Mouse (Mus musculus) skeletal muscle tissue, adult 2 months (tissue): Measurements from ENCODE around the gene Cdc14a.

Experiments used
- DNase-seq: peaks from one replicate; pipeline ENCODE4 v3.0.0-alpha.2; 2012; ENCODE audit warnings: low read depth, low spot score

Cdc14a gene

GRCm38 (mm10) chr3:116423353-116424159, at the start of gene Cdc14a:
Gene Cdc14a, minus strand, starts transcription at chr3:116424032.
- peak; percentile 91 for DNase-seq

GRCm38 (mm10) chr3:116465709-116466108, 41.9 kb upstream of the Cdc14a start:
- no peak for DNase-seq

DNA sequence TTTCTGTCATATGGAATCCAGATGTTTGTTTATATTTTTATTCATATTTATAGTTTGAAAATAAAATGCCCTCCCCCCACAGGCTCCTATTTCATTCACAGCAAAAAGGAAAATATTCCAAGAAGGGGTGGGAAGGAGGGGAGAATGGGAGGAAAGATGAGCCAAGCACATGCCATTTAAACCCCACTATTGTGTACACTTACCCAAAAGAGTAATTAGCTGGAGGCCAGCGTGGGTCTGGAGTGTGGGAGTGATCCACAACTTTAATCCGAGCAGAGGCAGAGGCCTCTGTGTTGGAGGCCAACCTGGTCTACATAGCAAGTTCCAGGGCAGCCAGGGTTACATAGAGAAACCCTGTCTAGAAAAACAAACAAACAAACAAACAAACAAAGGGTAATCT, 40.5 kb upstream of the Cdc14a start:
- no peak for DNase-seq

DNA sequence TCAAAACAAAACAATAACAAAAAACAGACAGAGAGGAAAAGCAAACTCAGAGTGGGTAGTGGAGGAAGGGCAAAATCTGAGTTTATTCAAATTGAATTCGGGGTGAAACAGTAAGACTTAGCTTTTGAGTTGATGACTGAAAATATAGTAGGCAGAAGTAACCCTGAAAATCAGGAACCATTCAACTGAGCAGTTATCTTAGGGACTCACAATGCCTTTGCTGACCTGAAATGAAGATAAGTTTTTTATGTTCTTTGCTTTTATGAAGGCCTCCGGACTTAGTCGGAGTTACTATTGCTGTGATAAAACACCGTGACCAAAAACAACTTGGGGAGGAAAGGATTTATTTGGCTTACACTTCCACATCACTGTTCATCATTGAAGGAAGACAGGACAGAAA, 37.2 kb upstream of the Cdc14a start:
- DNase-seq, result no peak

DNA sequence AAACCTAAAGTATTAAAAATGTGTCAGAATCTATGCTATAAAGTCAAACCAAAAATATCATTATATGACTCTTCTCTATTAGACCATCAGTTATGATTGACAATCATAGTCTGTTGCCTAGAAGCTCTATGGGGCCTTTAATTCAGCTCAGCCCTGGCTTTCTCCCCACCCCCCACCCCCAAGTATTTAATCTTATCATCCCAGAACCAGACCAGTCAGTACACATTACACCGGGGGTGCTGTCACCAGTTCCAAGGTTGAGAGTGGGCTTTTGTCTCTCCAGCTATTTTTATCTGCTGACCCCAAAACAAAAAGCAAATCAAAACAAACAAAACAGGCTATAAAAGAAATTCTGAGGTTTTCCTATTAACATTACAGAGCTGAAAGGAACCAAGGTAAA, 30.7 kb upstream of the Cdc14a start:
- DNase-seq, result no peak

- DNase-seq, result no peak
Observed at GRCm38 (mm10) chr3:116450741-116451140, 26.9 kb upstream of the Cdc14a start.

- no peak for DNase-seq
Observed at GRCm38 (mm10) chr3:116444327-116444726, 20.5 kb upstream of the Cdc14a start.

DNA sequence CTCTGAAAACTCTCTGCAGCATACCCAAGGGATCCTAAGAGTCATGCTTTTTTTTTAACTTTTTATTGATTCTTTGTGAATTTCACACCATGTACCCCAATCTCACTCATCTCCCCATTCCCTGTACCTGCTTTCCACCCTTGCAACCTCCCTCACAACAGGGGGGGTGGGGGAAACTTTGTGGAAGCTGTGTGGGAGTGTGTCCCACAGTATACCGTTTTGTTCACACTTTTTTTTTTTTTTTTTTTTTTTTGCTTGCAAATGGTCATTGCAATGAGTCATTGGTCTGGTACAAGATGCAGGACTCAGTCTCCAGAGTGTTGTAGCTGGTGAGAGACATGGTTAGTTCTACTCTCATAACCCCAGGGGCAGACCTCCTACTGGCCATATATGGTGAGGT, 19.0 kb upstream of the Cdc14a start:
- no peak for DNase-seq

DNA sequence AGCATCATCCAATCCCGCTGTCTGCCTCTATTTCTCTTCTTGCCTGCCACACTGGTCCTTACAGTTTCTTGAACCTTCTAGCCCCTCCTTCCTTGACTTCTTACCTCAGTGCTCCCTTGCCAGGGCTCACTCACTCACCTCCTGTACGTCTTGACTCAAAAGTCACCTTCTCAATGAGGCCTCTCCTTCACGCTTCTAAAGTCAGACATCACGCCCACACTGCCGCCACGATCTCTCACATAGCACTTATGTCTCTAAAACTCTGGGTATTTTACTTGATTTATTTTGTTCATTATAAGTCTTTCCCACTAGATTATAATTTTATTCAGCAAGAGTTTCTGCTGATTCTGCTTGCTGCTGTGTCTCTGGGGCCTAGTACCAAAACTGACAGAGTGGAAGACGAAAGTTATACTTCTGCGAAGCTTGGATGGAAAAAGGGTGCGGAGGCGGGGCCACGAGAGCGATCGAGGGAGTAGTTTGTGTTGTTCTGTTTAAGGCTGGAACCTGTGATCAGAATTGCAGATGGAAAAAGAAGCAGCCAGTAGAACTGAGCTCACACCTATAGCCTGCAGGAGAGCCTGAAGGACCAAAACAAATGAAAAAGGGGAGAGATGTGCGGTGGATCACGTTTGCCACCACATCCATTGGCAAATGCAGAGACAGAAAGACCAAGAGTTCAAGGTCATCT, 17.8 kb upstream of the Cdc14a start:
- DNase-seq, result no peak

- DNase-seq, result no peak
Observed at GRCm38 (mm10) chr3:116440066-116440997, 16.5 kb upstream of the Cdc14a start.

GRCm38 (mm10) chr3:116436811-116437601, 13.2 kb upstream of the Cdc14a start:
- no peak for DNase-seq

GRCm38 (mm10) chr3:116436113-116436512, 12.3 kb upstream of the Cdc14a start:
- no peak for DNase-seq

DNA sequence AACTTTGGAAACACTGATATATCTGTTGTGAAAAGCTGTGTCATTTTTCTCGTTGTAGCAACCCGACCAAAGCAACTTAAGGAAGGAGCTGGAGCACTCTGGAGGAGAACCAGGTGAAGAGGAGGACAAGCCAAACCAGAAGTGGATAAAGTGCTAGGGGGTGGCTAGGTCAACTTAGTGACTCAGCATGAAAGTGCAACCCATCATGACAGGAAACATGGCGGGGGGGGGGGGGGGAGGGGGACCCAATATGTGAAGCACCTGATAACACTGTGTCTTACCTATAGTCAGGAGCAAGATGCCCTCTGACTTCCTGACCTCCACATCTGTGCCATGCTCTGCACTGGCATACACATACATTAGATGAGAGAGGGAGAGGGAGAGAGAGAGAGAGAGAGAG, 10.9 kb upstream of the Cdc14a start:
- no peak for DNase-seq

DNA sequence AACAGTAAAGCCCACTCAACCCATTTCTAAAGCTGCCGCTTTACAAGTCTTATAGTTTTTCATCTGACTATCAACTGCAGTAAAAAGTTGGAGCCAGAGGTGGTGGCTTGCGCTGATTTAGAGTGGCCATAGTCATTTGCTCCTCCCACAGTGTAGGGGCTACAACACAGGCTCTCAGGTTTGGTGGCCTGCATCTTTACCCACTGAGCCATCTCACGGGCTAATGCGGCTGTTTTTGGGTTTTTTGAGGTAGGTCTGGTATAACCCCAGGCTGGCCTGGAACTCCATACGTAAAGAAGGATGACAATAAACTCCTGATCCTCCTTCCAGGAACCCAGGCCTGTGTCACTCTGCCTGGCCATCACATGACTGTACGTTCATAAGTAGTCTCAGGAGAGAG, 2.1 kb upstream of the Cdc14a start:
- no peak for DNase-seq

- DNase-seq, result peak; percentile 83
Observed at GRCm38 (mm10) chr3:116424973-116425284, 1.1 kb upstream of the Cdc14a start.

- DNase-seq, result no peak
Observed at GRCm38 (mm10) chr3:116424160-116424972, 534 bp upstream of the Cdc14a start.

DNA sequence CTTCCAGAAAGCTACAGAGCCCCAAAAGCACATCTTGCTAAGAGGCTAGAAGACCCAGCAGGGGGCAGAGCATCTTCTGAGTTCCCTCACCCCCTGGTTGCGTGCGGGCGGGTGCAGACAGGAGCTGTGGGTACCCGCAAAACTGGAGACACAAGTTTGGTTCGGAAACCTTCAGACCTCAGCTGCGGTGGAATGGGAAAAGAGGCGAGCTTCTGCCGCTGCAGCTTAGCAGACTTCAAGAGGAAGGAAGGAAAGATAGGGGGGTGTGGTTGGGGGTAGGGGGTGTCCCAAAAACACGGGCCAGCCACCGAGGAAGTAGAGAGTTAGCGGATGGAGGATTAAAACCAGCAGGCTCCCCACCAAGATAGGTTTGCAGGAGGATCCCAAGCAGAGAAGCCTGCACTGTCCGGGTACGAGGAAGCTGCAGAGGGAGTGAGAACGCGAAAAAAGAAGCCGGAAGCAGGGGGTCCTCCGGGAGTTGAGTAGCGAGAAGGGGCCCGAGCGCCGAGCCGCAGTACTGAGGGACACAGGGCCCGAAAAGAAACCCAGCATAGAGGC, 958 bp downstream of the Cdc14a start:
- no peak for DNase-seq

- no peak for DNase-seq
Observed at GRCm38 (mm10) chr3:116422074-116422473, 1.8 kb downstream of the Cdc14a start.

DNA sequence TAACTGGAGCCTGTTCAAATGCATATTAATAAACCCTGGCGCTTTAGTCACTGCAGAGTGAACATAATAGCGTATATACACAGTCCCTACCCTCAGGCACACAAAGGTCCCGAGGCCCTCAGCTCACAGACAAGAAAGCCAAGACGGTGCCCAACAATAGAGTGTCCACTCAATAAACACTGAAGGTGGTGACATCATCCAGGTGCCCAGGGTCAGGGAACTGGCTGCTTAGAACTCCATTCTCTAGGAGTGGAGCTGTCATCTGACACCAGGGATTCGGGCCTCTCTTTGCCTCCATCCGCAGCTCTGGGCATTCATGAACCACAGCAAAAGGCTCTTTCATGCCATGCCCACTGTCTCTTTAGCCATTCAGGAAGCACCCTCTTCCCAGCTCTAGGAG, 2.7 kb downstream of the Cdc14a start:
- no peak for DNase-seq

GRCm38 (mm10) chr3:116419791-116420190, 4.0 kb downstream of the Cdc14a start:
- DNase-seq, result peak; percentile 87
